Mouse (Mus musculus): ENCODE measurements around the gene Arpc2. TPM values are rescaled to one million over a fixed set of nuclear protein-coding genes. Genes with fewer than 3 reads are reported as not detected.

The Arpc2 gene
- polyA plus RNA-seq, 1 experiment from 2014 or later, result 375 TPM

GRCm38 (mm10) chr1:74230992-74231391 lies 4.9 kb upstream of the Arpc2 start:
- H3K4me3 ChIP-seq (ENCODE audit: low read depth, low read length), result no peak overlapping the region
- ATAC-seq (replicated peaks; ENCODE audit: low FRiP score), result peak; percentile 77

GRCm38 (mm10) chr1:74236590-74237317 lies 870 bp downstream of the Arpc2 start:
- WGBS, result under 1% methylated on average over 44 of the region's 57 CpGs
- H3K4me3 ChIP-seq (ENCODE audit: low read depth, low read length), result peak overlapping the region; percentile 95
- ATAC-seq (replicated peaks; ENCODE audit: low FRiP score), result peak; percentile 53
- peak overlapping the region; percentile 96 for H3K4me2 ChIP-seq
- peak; percentile 69 for DNase-seq (ENCODE audit: low spot score)
- H3K27me3 ChIP-seq (replicated peaks; ENCODE audit: control insufficient read depth, insufficient read depth, low read length), result no peaks in the 10 kb centered on the region
- peak overlapping the region; percentile 89 for H3K27ac ChIP-seq (ENCODE audit: low read depth, low read length)
- H3K9me3 ChIP-seq (ENCODE audit: control insufficient read depth, low read length), result no peaks in the 10 kb centered on the region
- H3K36me3 ChIP-seq (ENCODE audit: control insufficient read depth, insufficient read depth, low read length), result no peaks in the 10 kb centered on the region
- peaks cover 39% of the 10 kb centered on the region for H3K4me1 ChIP-seq (replicated peaks; ENCODE audit: control insufficient read depth, insufficient read depth, low read length)
- H3K9ac ChIP-seq (ENCODE audit: low read depth, low read length), result peak overlapping the region; percentile 92

More at GRCm38 (mm10) chr1:74230992-74231391, 4.9 kb upstream of the Arpc2 start:
- DNase-seq (ENCODE audit: low spot score), result no peak
- WGBS, result 50% methylated on average over 1 of the region's 1 CpGs
- peaks cover 7% of the 10 kb centered on the region for H3K4me1 ChIP-seq (replicated peaks; ENCODE audit: control insufficient read depth, insufficient read depth, low read length)
- H3K9me3 ChIP-seq (ENCODE audit: control insufficient read depth, low read length), result no peaks in the 10 kb centered on the region
- H3K27ac ChIP-seq (ENCODE audit: low read depth, low read length), result no peak overlapping the region
- H3K9ac ChIP-seq (ENCODE audit: low read depth, low read length), result no peak overlapping the region
- no peaks in the 10 kb centered on the region for H3K27me3 ChIP-seq (replicated peaks; ENCODE audit: control insufficient read depth, insufficient read depth, low read length)
- no peaks in the 10 kb centered on the region for H3K36me3 ChIP-seq (ENCODE audit: control insufficient read depth, insufficient read depth, low read length)
- H3K4me2 ChIP-seq, result no peak overlapping the region

- no peaks in the 10 kb centered on the region for H3K9me3 ChIP-seq (ENCODE audit: control insufficient read depth, low read length)
- H3K9ac ChIP-seq (ENCODE audit: low read depth, low read length), result peak overlapping the region; percentile 92
- no peaks in the 10 kb centered on the region for H3K27me3 ChIP-seq (replicated peaks; ENCODE audit: control insufficient read depth, insufficient read depth, low read length)
- DNase-seq (ENCODE audit: low spot score), result no peak
- H3K36me3 ChIP-seq (ENCODE audit: control insufficient read depth, insufficient read depth, low read length), result no peaks in the 10 kb centered on the region
- peak overlapping the region; percentile 96 for H3K4me2 ChIP-seq
- no peak for ATAC-seq (replicated peaks; ENCODE audit: low FRiP score)
- peaks cover 38% of the 10 kb centered on the region for H3K4me1 ChIP-seq (replicated peaks; ENCODE audit: control insufficient read depth, insufficient read depth, low read length)
- H3K27ac ChIP-seq (ENCODE audit: low read depth, low read length), result peak overlapping the region; percentile 89
- peak overlapping the region; percentile 95 for H3K4me3 ChIP-seq (ENCODE audit: low read depth, low read length)
- 18% methylated on average over 5 of the region's 5 CpGs for WGBS
Observed at GRCm38 (mm10) chr1:74237671-74238070, 1.8 kb downstream of the Arpc2 start.

GRCm38 (mm10) chr1:74238136-74238535 lies 2.3 kb downstream of the Arpc2 start:
- Histone ChIP-seq H3K4me1 (replicated peaks; ENCODE audit: control insufficient read depth, insufficient read depth, low read length) (peaks cover 38% of the 10 kb centered on the region), H3K27ac (ENCODE audit: low read depth, low read length) (peak overlapping the region; percentile 89)
- WGBS, result 36% methylated on average over 1 of the region's 1 CpGs

GRCm38 (mm10) chr1:74239162-74239561 lies 3.3 kb downstream of the Arpc2 start:
- Histone ChIP-seq H3K4me2 (peak overlapping the region; percentile 96), H3K36me3 (ENCODE audit: control insufficient read depth, insufficient read depth, low read length) (no peaks in the 10 kb centered on the region), H3K27ac (ENCODE audit: low read depth, low read length) (peak overlapping the region; percentile 89), H3K4me3 (ENCODE audit: low read depth, low read length) (peak overlapping the region; percentile 95), H3K4me1 (replicated peaks; ENCODE audit: control insufficient read depth, insufficient read depth, low read length) (peaks cover 42% of the 10 kb centered on the region), H3K9ac (ENCODE audit: low read depth, low read length) (peak overlapping the region; percentile 92; the same call in 1 of the 2 replicates), H3K9me3 (ENCODE audit: control insufficient read depth, low read length) (no peaks in the 10 kb centered on the region), H3K27me3 (replicated peaks; ENCODE audit: control insufficient read depth, insufficient read depth, low read length) (no peaks in the 10 kb centered on the region)
- 17% methylated on average over 7 of the region's 7 CpGs for WGBS
- DNase-seq (ENCODE audit: low spot score) (no peak), ATAC-seq (replicated peaks; ENCODE audit: low FRiP score) (peak; percentile 70)

More at GRCm38 (mm10) chr1:74238136-74238535, 2.3 kb downstream of the Arpc2 start:
- Histone ChIP-seq H3K9ac (ENCODE audit: low read depth, low read length) (peak overlapping the region; percentile 92), H3K4me2 (peak overlapping the region; percentile 96), H3K9me3 (ENCODE audit: control insufficient read depth, low read length) (no peaks in the 10 kb centered on the region), H3K27me3 (replicated peaks; ENCODE audit: control insufficient read depth, insufficient read depth, low read length) (no peaks in the 10 kb centered on the region), H3K36me3 (ENCODE audit: control insufficient read depth, insufficient read depth, low read length) (no peaks in the 10 kb centered on the region), H3K4me3 (ENCODE audit: low read depth, low read length) (peak overlapping the region; percentile 95)
- ATAC-seq (replicated peaks; ENCODE audit: low FRiP score), result no peak
- no peak for DNase-seq (ENCODE audit: low spot score)

- 38% methylated on average over 11 of the region's 11 CpGs for WGBS
Observed at GRCm38 (mm10) chr1:74239618-74240017, 3.7 kb downstream of the Arpc2 start.

GRCm38 (mm10) chr1:74240311-74240710 lies 4.4 kb downstream of the Arpc2 start:
- H3K4me1 ChIP-seq (replicated peaks; ENCODE audit: control insufficient read depth, insufficient read depth, low read length), result peaks cover 42% of the 10 kb centered on the region
- H3K4me3 ChIP-seq (ENCODE audit: low read depth, low read length), result 0 out of 2 replicates have a peak overlapping the region, but pooled peaks have one; percentile 14

More at GRCm38 (mm10) chr1:74239618-74240017, 3.7 kb downstream of the Arpc2 start:
- Histone ChIP-seq H3K27ac (ENCODE audit: low read depth, low read length) (peak overlapping the region; percentile 89), H3K36me3 (ENCODE audit: control insufficient read depth, insufficient read depth, low read length) (no peaks in the 10 kb centered on the region), H3K4me1 (replicated peaks; ENCODE audit: control insufficient read depth, insufficient read depth, low read length) (peaks cover 42% of the 10 kb centered on the region), H3K27me3 (replicated peaks; ENCODE audit: control insufficient read depth, insufficient read depth, low read length) (no peaks in the 10 kb centered on the region), H3K9ac (ENCODE audit: low read depth, low read length) (no peak overlapping the region), H3K4me3 (ENCODE audit: low read depth, low read length) (peak overlapping the region; percentile 95), H3K4me2 (peak overlapping the region; percentile 96), H3K9me3 (ENCODE audit: control insufficient read depth, low read length) (no peaks in the 10 kb centered on the region)
- DNase-seq (ENCODE audit: low spot score) (no peak), ATAC-seq (replicated peaks; ENCODE audit: low FRiP score) (no peak)

GRCm38 (mm10) chr1:74240832-74241231 lies 4.9 kb downstream of the Arpc2 start:
- no peaks in the 10 kb centered on the region for H3K36me3 ChIP-seq (ENCODE audit: control insufficient read depth, insufficient read depth, low read length)
- H3K27me3 ChIP-seq (replicated peaks; ENCODE audit: control insufficient read depth, insufficient read depth, low read length), result no peaks in the 10 kb centered on the region
- H3K27ac ChIP-seq (ENCODE audit: low read depth, low read length), result no peak overlapping the region; the same call in 1 of the 2 replicates
- 0 out of 2 replicates have a peak overlapping the region, but pooled peaks have one; percentile 14 for H3K4me3 ChIP-seq (ENCODE audit: low read depth, low read length)
- H3K4me2 ChIP-seq, result peak overlapping the region; percentile 96
- ATAC-seq (replicated peaks; ENCODE audit: low FRiP score) (no peak), DNase-seq (ENCODE audit: low spot score) (no peak)
- no peak overlapping the region; the same call in 1 of the 2 replicates for H3K9ac ChIP-seq (ENCODE audit: low read depth, low read length)
- H3K9me3 ChIP-seq (ENCODE audit: control insufficient read depth, low read length), result no peaks in the 10 kb centered on the region
- peaks cover 42% of the 10 kb centered on the region for H3K4me1 ChIP-seq (replicated peaks; ENCODE audit: control insufficient read depth, insufficient read depth, low read length)
- 70% methylated on average over 4 of the region's 4 CpGs for WGBS

More at GRCm38 (mm10) chr1:74240311-74240710, 4.4 kb downstream of the Arpc2 start:
- Histone ChIP-seq H3K9me3 (ENCODE audit: control insufficient read depth, low read length) (no peaks in the 10 kb centered on the region), H3K9ac (ENCODE audit: low read depth, low read length) (peak overlapping the region; percentile 22; the same call in 1 of the 2 replicates), H3K4me2 (peak overlapping the region; percentile 96), H3K27ac (ENCODE audit: low read depth, low read length) (peak overlapping the region; percentile 63), H3K27me3 (replicated peaks; ENCODE audit: control insufficient read depth, insufficient read depth, low read length) (no peaks in the 10 kb centered on the region), H3K36me3 (ENCODE audit: control insufficient read depth, insufficient read depth, low read length) (no peaks in the 10 kb centered on the region)
- no peak for ATAC-seq (replicated peaks; ENCODE audit: low FRiP score)
- no peak for DNase-seq (ENCODE audit: low spot score)
- WGBS, result 53% methylated on average over 6 of the region's 6 CpGs
